9 mouse cellular contexts compared by ENCODE assay signal in the genomic region with DNA sequence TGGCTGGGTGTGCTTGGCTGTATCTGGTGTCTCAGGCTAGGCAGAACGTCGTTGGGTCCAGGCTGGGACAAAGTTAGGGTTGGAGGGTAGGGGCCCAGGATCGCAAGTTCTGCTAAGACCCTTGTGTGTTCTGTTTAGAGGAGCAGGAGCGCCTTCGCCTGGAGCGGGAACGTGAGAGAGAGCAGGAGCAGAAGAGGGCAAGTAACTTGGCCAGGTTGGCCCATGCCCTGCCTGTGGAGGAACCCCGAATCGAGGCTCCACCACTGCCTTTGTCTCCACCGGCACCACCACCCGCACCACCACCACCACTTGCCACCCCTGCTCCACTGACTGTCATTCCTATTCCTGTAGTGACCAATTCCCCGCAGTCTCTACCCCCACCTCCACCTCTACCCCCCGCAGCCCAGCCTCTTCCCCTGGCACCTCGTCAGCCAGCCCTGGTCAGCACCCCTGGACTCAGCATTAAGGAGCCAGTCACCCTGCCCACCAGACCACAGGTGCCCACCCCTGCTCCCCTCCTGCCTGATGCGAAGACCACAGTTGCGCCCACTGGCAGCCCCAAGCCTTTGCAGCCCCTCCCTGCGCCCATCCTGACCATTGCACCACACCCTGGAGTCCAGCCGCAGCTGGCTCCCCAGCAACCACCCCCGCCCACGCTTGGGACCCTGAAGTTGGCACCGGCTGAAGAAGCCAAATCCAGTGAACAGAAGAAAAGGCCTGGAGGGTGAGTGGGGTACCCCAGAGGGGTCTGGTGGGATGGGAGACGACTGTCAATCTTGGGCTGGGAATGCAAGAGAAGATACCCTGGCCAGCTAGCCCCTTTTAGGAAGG. TPM values are rescaled to one million over a fixed set of nuclear protein-coding genes. Genes with fewer than 3 reads are reported as not detected.
DNase-seq lines count a peak whose midpoint lies in the region; ATAC-seq and TF ChIP-seq lines count a peak whose summit lies in the region.
"Had no signal": no experiment of that assay in that cellular context is flagged by ENCODE, and none has a peak within 500 bp of the region (broad histone marks: within the 10 kb centered on the region; RNA-seq: fewer than 3 reads in every experiment).

No protein-coding gene starts in this region.

- peak overlapping the region; percentile 48; the same call in 1 of the 2 replicates for H3K27ac ChIP-seq in hindbrain, embryonic 13.5 days
- H3K27ac ChIP-seq in hindbrain, embryonic 14.5 days = no peak overlapping the region
- 0 out of 2 replicates have a peak overlapping the region, but pooled peaks have one; percentile 98 for H3K27ac ChIP-seq in stomach, embryonic 15.5 days
- H3K27ac ChIP-seq in stomach, postnatal 0 days (replicated peaks) = no peak overlapping the region
- H3K27ac ChIP-seq in macrophage = peak overlapping the region; percentile 99

- WGBS in hindbrain, embryonic 13.5 days = 89% methylated on average over 22 of the region's 22 CpGs
- WGBS in hindbrain, embryonic 14.5 days = 88% methylated on average over 22 of the region's 22 CpGs
- 93% methylated on average over 22 of the region's 22 CpGs for WGBS in stomach, embryonic 15.5 days
- 92% methylated on average over 21 of the region's 22 CpGs for WGBS in stomach, postnatal 0 days
- 90% methylated on average over 22 of the region's 22 CpGs for WGBS in macrophage (ENCODE audit: missing documents)

- peaks cover 72% of the 10 kb centered on the region for H3K79me2 ChIP-seq in macrophage (ENCODE audit: inconsistent target)

- ATAC-seq in hindbrain, embryonic 13.5 days (ENCODE audit: low FRiP score) = no peak
- no peak for ATAC-seq in hindbrain, embryonic 14.5 days (ENCODE audit: low FRiP score)
- no peak for ATAC-seq in stomach, embryonic 15.5 days (ENCODE audit: insufficient read depth, low FRiP score, low read depth)
- ATAC-seq in stomach, postnatal 0 days (ENCODE audit: low FRiP score, low TSS enrichment) = no peak

- H3K36me3 ChIP-seq in hindbrain, embryonic 13.5 days = peaks cover 15% of the 10 kb centered on the region
- H3K36me3 ChIP-seq in hindbrain, embryonic 14.5 days (replicated peaks; ENCODE audit: control insufficient read depth, insufficient read depth) = peaks cover 6% of the 10 kb centered on the region
- H3K36me3 ChIP-seq in stomach, embryonic 15.5 days = no peaks in the 10 kb centered on the region
- H3K36me3 ChIP-seq in stomach, postnatal 0 days (ENCODE audit: control insufficient read depth, insufficient read depth, low read length) = no peaks in the 10 kb centered on the region; the same call in 1 of the 2 replicates
- peaks cover 11% of the 10 kb centered on the region for H3K36me3 ChIP-seq in macrophage (ENCODE audit: inconsistent target)

- H3K27me3 ChIP-seq in hindbrain, embryonic 13.5 days = no peaks in the 10 kb centered on the region
- H3K27me3 ChIP-seq in hindbrain, embryonic 14.5 days (ENCODE audit: control insufficient read depth, insufficient read depth, low read length) = no peaks in the 10 kb centered on the region
- no peaks in the 10 kb centered on the region for H3K27me3 ChIP-seq in stomach, embryonic 15.5 days (replicated peaks)
- H3K27me3 ChIP-seq in stomach, postnatal 0 days (ENCODE audit: control insufficient read depth, insufficient read depth, low read length) = no peaks in the 10 kb centered on the region

- no peak overlapping the region for H3K4me3 ChIP-seq in hindbrain, embryonic 13.5 days
- H3K4me3 ChIP-seq in hindbrain, embryonic 14.5 days (replicated peaks; ENCODE audit: low read length) = no peak overlapping the region
- H3K4me3 ChIP-seq in stomach, embryonic 15.5 days (replicated peaks) = no peak overlapping the region
- no peak overlapping the region for H3K4me3 ChIP-seq in stomach, postnatal 0 days (ENCODE audit: low read depth, low read length)
- H3K4me3 ChIP-seq in macrophage (ENCODE audit: inconsistent target) = no peak overlapping the region

- H3K4me1 ChIP-seq in hindbrain, embryonic 13.5 days (replicated peaks) = peaks cover 76% of the 10 kb centered on the region
- peaks cover 24% of the 10 kb centered on the region for H3K4me1 ChIP-seq in hindbrain, embryonic 14.5 days (replicated peaks; ENCODE audit: control insufficient read depth, insufficient read depth, low read length)
- H3K4me1 ChIP-seq in stomach, embryonic 15.5 days = peaks cover 40% of the 10 kb centered on the region
- H3K4me1 ChIP-seq in stomach, postnatal 0 days (replicated peaks; ENCODE audit: control insufficient read depth, insufficient read depth) = peaks cover 12% of the 10 kb centered on the region; the same call in 1 of the 2 replicates

- TF ChIP-seq CTCF in stomach, postnatal 0 days (IDR thresholded peaks at IDR 0.05; ENCODE audit: low read depth) = no peak

- peak; percentile 12 for DNase-seq in adrenal gland, postnatal 14 days
- DNase-seq in adrenal gland, postnatal 25 days = no peak
- no peak for DNase-seq in hindbrain, embryonic 14.5 days (ENCODE audit: low spot score)
- no peak for DNase-seq in stomach, postnatal 0 days (ENCODE audit: low spot score)
- DNase-seq in lung, postnatal 36 days = no peak
- DNase-seq: kidney, adult 2 months had no signal

- 0 out of 2 replicates have a peak overlapping the region, but pooled peaks have one; percentile 17 for H3K4me2 ChIP-seq in hindbrain, embryonic 13.5 days
- no peak overlapping the region for H3K4me2 ChIP-seq in hindbrain, embryonic 14.5 days (replicated peaks)
- H3K4me2 ChIP-seq in stomach, embryonic 15.5 days = no peak overlapping the region
- no peak overlapping the region for H3K4me2 ChIP-seq in stomach, postnatal 0 days (replicated peaks; ENCODE audit: low read depth)

- H3K9me3 ChIP-seq in hindbrain, embryonic 13.5 days = no peaks in the 10 kb centered on the region
- H3K9me3 ChIP-seq in hindbrain, embryonic 14.5 days (ENCODE audit: control insufficient read depth, low read length) = no peaks in the 10 kb centered on the region
- H3K9me3 ChIP-seq in stomach, embryonic 15.5 days = no peaks in the 10 kb centered on the region
- no peaks in the 10 kb centered on the region for H3K9me3 ChIP-seq in stomach, postnatal 0 days (ENCODE audit: control insufficient read depth, low read length)

- 0 out of 2 replicates have a peak overlapping the region, but pooled peaks have one; percentile 29 for H3K9ac ChIP-seq in hindbrain, embryonic 13.5 days
- H3K9ac ChIP-seq in hindbrain, embryonic 14.5 days = no peak overlapping the region
- no peak overlapping the region for H3K9ac ChIP-seq in stomach, embryonic 15.5 days
- H3K9ac ChIP-seq in stomach, postnatal 0 days (ENCODE audit: low read length) = no peak overlapping the region

- no peak for TF ChIP-seq EP300 in stomach, postnatal 0 days (optimal IDR thresholded peaks at IDR 0.05)

RNA-seq across cellular contexts. Expression of a gene that starts 5.7 kb away (rescaled TPM):
- 22.8 and 29.9 TPM in 2 replicates for total RNA-seq in adrenal gland, postnatal 14 days (2021)
- total RNA-seq in adrenal gland, postnatal 25 days (2021) = 35.5 and 37.7 TPM in 2 replicates
- polyA plus RNA-seq in hindbrain, embryonic 13.5 days (2015; fragmentation: Nextera tagmentation; extraction: Ambion mirVana) = 9.0 and 9.1 TPM in 2 replicates
- 8.3 and 8.8 TPM in 2 replicates for polyA plus RNA-seq in hindbrain, embryonic 14.5 days (2014; fragmentation: Nextera tagmentation; extraction: Ambion mirVana)
- 3.9 and 4.5 TPM in 2 replicates for polyA plus RNA-seq in stomach, embryonic 15.5 days (2015; fragmentation: Nextera tagmentation; extraction: Ambion mirVana)
- 2.5 and 2.6 TPM in 2 replicates for polyA plus RNA-seq in stomach, postnatal 0 days (2015; fragmentation: Nextera tagmentation; extraction: Ambion mirVana)
- total RNA-seq in macrophage (2018; cell fraction: chromatin; rRNA removed) = 10 to 100 TPM in 21 of 26 experiments, 1 to 10 TPM in 5; 3.0 to 55.2 (median 34.8) TPM
- total RNA-seq in macrophage (2018; cell fraction: cytosol; rRNA removed) = 10 to 100 TPM in 25 of 26 experiments, 1 to 10 TPM in 1; 6.5 to 66.5 (median 35.6) TPM
- total RNA-seq in macrophage (2018; cell fraction: nucleus; rRNA removed) = 10 to 100 TPM in 24 of 26 experiments, 1 to 10 TPM in 2; 4.1 to 71.3 (median 38.9) TPM
- polyA plus RNA-seq in macrophage (2018) = 21.8 to 49.6 TPM (median 29.0 TPM) in 3 replicates

Comparison
In these comparisons a context has a peak if more than half of its experiments do, and no peak if none do; other contexts are left out.
1. H3K27ac ChIP-seq: peak in hindbrain, embryonic 13.5 days (single experiment), stomach, embryonic 15.5 days (single experiment) and macrophage (single experiment); none in hindbrain, embryonic 14.5 days (single experiment) and stomach, postnatal 0 days (single experiment).